Mouse (Mus musculus): ENCODE results near the gene Med27.

GRCm38 (mm10) chr2:29330471-29330870 is 16.1 kb upstream of the Med27 start:
- no peak for TF ChIP-seq POLR2A (IDR thresholded peaks at IDR 0.05; ENCODE audit: insufficient read length, low read depth)
- no peak for TF ChIP-seq SRF (IDR thresholded peaks at IDR 0.05; ENCODE audit: control insufficient read depth, insufficient read length, low read depth)
- TF ChIP-seq POLR2AphosphoS2 (IDR thresholded peaks at IDR 0.05; ENCODE audit: insufficient read length, low read depth), result no peak

Measured in myocyte (in vitro differentiated cells).